Mouse (Mus musculus): ENCODE measurements at regions not wholly inside any gene's neighbourhood (a gene's known extent, or its start where the extent isn't known, plus 50 kb on each side); places are given as distances from the start of the nearest gene placed in this dataset.

DNA sequence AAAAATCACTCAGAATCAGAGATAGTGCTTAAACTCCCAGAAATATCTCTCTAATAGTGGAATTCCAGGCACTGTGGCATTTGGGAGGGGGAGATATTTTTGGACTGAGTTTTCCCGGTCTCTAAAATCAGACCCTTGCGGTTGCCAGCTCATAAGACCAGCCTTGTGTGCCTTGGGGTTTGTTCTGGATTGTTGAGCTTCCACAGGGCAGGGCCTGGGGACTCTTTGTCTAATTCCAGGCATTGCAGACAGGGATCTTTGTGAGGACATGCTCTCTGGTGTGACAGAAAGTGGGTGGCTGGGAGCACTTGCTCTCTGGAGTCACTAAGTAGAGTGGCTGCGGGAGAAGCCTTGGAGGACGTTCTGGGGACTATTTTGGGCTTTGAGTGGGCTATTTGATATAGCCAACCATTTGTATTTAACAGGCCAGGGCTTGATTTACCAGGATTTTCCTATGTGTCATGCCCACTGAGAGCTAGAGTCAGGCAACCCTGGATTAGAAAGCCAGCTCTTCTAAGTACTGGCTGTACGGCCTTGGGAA, 138.7 kb downstream of the Foxo1 start:
- 85% methylated on average over 5 of the region's 5 CpGs for WGBS (ENCODE audit: missing documents)
- Histone ChIP-seq H3K4me3 (ENCODE audit: inconsistent target) (no peak overlapping the region), H3K79me2 (ENCODE audit: inconsistent target) (no peaks in the 10 kb centered on the region), H3K27ac (no peak overlapping the region), H3K36me3 (ENCODE audit: inconsistent target) (no peaks in the 10 kb centered on the region)

DNA sequence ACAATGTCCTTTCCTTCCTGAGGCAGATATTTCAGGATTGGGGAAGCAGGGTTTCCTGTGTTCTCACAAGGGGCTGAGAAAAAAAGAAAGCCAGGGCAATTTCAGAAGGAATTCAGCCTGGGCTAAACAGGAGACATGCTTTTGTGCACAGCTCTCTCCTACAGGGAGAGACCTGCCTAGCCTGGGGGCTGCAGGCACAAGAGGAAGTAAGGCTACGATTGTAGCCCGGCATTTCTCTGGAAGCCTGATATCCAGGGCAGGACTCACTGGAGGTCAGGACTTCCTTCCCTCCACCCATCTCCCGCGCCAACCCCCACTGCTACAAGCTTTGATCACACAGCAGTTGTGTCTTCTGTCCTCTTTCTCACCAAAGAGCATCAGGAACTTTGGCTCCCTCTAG, 136.5 kb downstream of the Foxo1 start:
- 26% methylated on average over 4 of the region's 4 CpGs for WGBS (ENCODE audit: missing documents)
- Histone ChIP-seq H3K4me3 (ENCODE audit: inconsistent target) (no peak overlapping the region), H3K27ac (no peak overlapping the region), H3K79me2 (ENCODE audit: inconsistent target) (no peaks in the 10 kb centered on the region), H3K36me3 (ENCODE audit: inconsistent target) (no peaks in the 10 kb centered on the region)

DNA sequence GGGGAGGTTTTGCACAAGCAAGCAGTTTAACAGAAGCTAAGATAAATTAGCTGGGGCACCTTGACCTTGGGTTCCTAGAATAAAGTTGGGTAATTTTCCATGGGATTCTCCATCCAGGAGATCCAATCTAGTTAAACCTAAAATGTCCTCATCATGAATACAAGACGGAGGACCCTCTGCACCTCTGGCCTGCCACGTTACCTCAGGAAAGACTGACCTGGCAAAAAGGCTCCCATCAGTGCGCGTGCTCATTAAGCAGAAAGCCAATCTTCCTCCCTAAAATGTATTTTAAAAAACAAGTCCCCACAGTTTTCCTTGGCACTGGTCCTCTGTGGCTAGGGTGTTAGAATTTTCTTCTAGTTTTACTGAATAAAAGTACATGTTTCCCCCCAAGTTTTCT, 134.9 kb downstream of the Foxo1 start:
- Histone ChIP-seq H3K27ac (no peak overlapping the region), H3K79me2 (ENCODE audit: inconsistent target) (no peaks in the 10 kb centered on the region), H3K36me3 (ENCODE audit: inconsistent target) (no peaks in the 10 kb centered on the region), H3K4me3 (ENCODE audit: inconsistent target) (no peak overlapping the region)
- 94% methylated on average over 4 of the region's 4 CpGs for WGBS (ENCODE audit: missing documents)

All from macrophage (primary cell).